ENCODE assay signal across 14 mouse cellular contexts in the genomic region with DNA sequence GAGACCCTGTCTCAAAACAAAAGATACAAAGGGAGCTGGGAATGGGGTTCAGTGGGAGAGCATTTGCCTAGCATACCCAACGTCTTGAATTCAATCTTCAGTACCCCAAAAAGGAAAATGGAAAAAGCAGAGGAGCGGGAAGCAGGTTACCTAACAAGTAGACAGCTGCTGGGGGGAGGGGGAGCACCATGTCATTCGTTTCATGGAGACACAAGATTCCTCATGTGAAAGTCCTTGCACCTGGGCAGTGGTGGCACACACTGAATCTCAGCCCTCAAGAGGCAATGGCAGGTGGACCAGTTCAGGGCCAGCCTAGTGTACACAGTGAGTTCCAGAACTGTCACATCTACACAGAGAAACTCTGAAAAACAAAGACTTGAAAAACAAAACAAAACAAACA. TPM values are rescaled to one million over a fixed set of nuclear protein-coding genes. Genes with fewer than 3 reads are reported as not detected.
DNase-seq lines count a peak whose midpoint lies in the region; ATAC-seq and TF ChIP-seq lines count a peak whose summit lies in the region.
"Had no signal": no experiment of that assay in that cellular context is flagged by ENCODE, and none has a peak within 500 bp of the region (broad histone marks: within the 10 kb centered on the region; RNA-seq: fewer than 3 reads in every experiment).

No protein-coding gene starts in this region.

- no peak overlapping the region for H3K9ac ChIP-seq in hindbrain, embryonic 12.5 days
- no peak overlapping the region for H3K9ac ChIP-seq in midbrain, embryonic 13.5 days (replicated peaks)
- H3K9ac ChIP-seq in midbrain, postnatal 0 days (replicated peaks; ENCODE audit: low read length, poor library complexity, severe bottlenecking) = no peak overlapping the region
- H3K9ac ChIP-seq in forebrain, embryonic 15.5 days (replicated peaks) = no peak overlapping the region
- no peak overlapping the region for H3K9ac ChIP-seq in neural tube, embryonic 13.5 days

- H3K4me3 ChIP-seq in hindbrain, embryonic 10.5 days = peak overlapping the region; percentile 98
- H3K4me3 ChIP-seq in hindbrain, embryonic 12.5 days = no peak overlapping the region
- 0 out of 2 replicates have a peak overlapping the region, but pooled peaks have one; percentile 91 for H3K4me3 ChIP-seq in midbrain, embryonic 13.5 days (replicated peaks)
- H3K4me3 ChIP-seq in midbrain, postnatal 0 days (ENCODE audit: low read depth, low read length) = no peak overlapping the region
- H3K4me3 ChIP-seq in forebrain, embryonic 15.5 days = peak overlapping the region; percentile 88; the same call in 1 of the 2 replicates
- H3K4me3 ChIP-seq in neural tube, embryonic 13.5 days = no peak overlapping the region

- 76% methylated on average over 3 of the region's 3 CpGs for WGBS in hindbrain, embryonic 10.5 days
- 70% methylated on average over 3 of the region's 3 CpGs for WGBS in hindbrain, embryonic 12.5 days
- WGBS in midbrain, embryonic 13.5 days = 69% methylated on average over 3 of the region's 3 CpGs
- 59% methylated on average over 3 of the region's 3 CpGs for WGBS in midbrain, postnatal 0 days
- 67% methylated on average over 3 of the region's 3 CpGs for WGBS in forebrain, embryonic 15.5 days
- 70% methylated on average over 3 of the region's 3 CpGs for WGBS in neural tube, embryonic 13.5 days

- H3K9me3 ChIP-seq in hindbrain, embryonic 10.5 days = no peaks in the 10 kb centered on the region
- H3K9me3 ChIP-seq in hindbrain, embryonic 12.5 days (replicated peaks) = no peaks in the 10 kb centered on the region
- H3K9me3 ChIP-seq in midbrain, embryonic 13.5 days = no peaks in the 10 kb centered on the region
- no peaks in the 10 kb centered on the region for H3K9me3 ChIP-seq in midbrain, postnatal 0 days (ENCODE audit: low read length)
- no peaks in the 10 kb centered on the region for H3K9me3 ChIP-seq in forebrain, embryonic 15.5 days
- H3K9me3 ChIP-seq in neural tube, embryonic 13.5 days = no peaks in the 10 kb centered on the region
- H3K9me3 ChIP-seq: G1E had no signal

- ATAC-seq in hindbrain, embryonic 12.5 days (ENCODE audit: low FRiP score) = no peak
- no peak for ATAC-seq in midbrain, embryonic 13.5 days
- ATAC-seq in midbrain, postnatal 0 days (ENCODE audit: low FRiP score) = no peak
- ATAC-seq in forebrain, embryonic 15.5 days (replicated peaks) = no peak
- no peak for ATAC-seq in neural tube, embryonic 13.5 days (ENCODE audit: low read depth)

- H3K4me2 ChIP-seq in hindbrain, embryonic 12.5 days (replicated peaks) = no peak overlapping the region; the same call in 1 of the 2 replicates
- H3K4me2 ChIP-seq in midbrain, embryonic 13.5 days (replicated peaks) = peak overlapping the region; percentile 86; the same call in 1 of the 2 replicates
- H3K4me2 ChIP-seq in midbrain, postnatal 0 days (ENCODE audit: low read depth, low read length, poor library complexity, severe bottlenecking) = no peak overlapping the region
- H3K4me2 ChIP-seq in forebrain, embryonic 15.5 days (replicated peaks) = no peak overlapping the region
- H3K4me2 ChIP-seq in neural tube, embryonic 13.5 days = peak overlapping the region; percentile 89

- no peak for DNase-seq in hindbrain, embryonic 10.5 days (ENCODE audit: low spot score)
- no peak for DNase-seq in midbrain, postnatal 0 days (ENCODE audit: low spot score)
- no peak for DNase-seq in layer of hippocampus, adult 9-11 months
- no peak for DNase-seq in embryo, embryonic 11 days
- DNase-seq: adrenal gland, adult 2 months; heart, adult 18-20 months; lung, postnatal 14 days; retina, postnatal 1 day had no signal

- peaks cover 6% of the 10 kb centered on the region; the same call in 1 of the 2 replicates for H3K36me3 ChIP-seq in hindbrain, embryonic 10.5 days
- H3K36me3 ChIP-seq in hindbrain, embryonic 12.5 days = no peaks in the 10 kb centered on the region
- H3K36me3 ChIP-seq in midbrain, embryonic 13.5 days = no peaks in the 10 kb centered on the region
- no peaks in the 10 kb centered on the region for H3K36me3 ChIP-seq in midbrain, postnatal 0 days (ENCODE audit: insufficient read depth, low read length)
- H3K36me3 ChIP-seq in forebrain, embryonic 15.5 days = no peaks in the 10 kb centered on the region
- H3K36me3 ChIP-seq in neural tube, embryonic 13.5 days = no peaks in the 10 kb centered on the region

- H3K27ac ChIP-seq in hindbrain, embryonic 10.5 days = no peak overlapping the region
- H3K27ac ChIP-seq in hindbrain, embryonic 12.5 days = no peak overlapping the region
- H3K27ac ChIP-seq in midbrain, embryonic 13.5 days = no peak overlapping the region
- no peak overlapping the region for H3K27ac ChIP-seq in midbrain, postnatal 0 days (ENCODE audit: low read depth, low read length)
- no peak overlapping the region for H3K27ac ChIP-seq in forebrain, embryonic 15.5 days (replicated peaks)
- no peak overlapping the region for H3K27ac ChIP-seq in neural tube, embryonic 13.5 days (replicated peaks)

- H3K4me1 ChIP-seq in hindbrain, embryonic 10.5 days (replicated peaks) = peaks cover 23% of the 10 kb centered on the region
- H3K4me1 ChIP-seq in hindbrain, embryonic 12.5 days = peaks cover 10% of the 10 kb centered on the region; the same call in 1 of the 2 replicates
- peaks cover 16% of the 10 kb centered on the region for H3K4me1 ChIP-seq in midbrain, embryonic 13.5 days (replicated peaks)
- H3K4me1 ChIP-seq in midbrain, postnatal 0 days (ENCODE audit: insufficient read depth, low read length) = no peaks in the 10 kb centered on the region
- H3K4me1 ChIP-seq in forebrain, embryonic 15.5 days = peaks cover 15% of the 10 kb centered on the region
- peaks cover 12% of the 10 kb centered on the region for H3K4me1 ChIP-seq in neural tube, embryonic 13.5 days (replicated peaks)

- TF ChIP-seq CTCF in midbrain, postnatal 0 days (IDR thresholded peaks at IDR 0.05) = no peak

- peaks cover 23% of the 10 kb centered on the region for H3K27me3 ChIP-seq in hindbrain, embryonic 10.5 days (ENCODE audit: insufficient read depth, poor library complexity, severe bottlenecking)
- peaks cover 16% of the 10 kb centered on the region for H3K27me3 ChIP-seq in hindbrain, embryonic 12.5 days
- H3K27me3 ChIP-seq in midbrain, embryonic 13.5 days = peaks cover 15% of the 10 kb centered on the region; the same call in 1 of the 2 replicates
- H3K27me3 ChIP-seq in midbrain, postnatal 0 days (ENCODE audit: insufficient read depth, low read length) = no peaks in the 10 kb centered on the region
- peaks cover 7% of the 10 kb centered on the region; the same call in 1 of the 2 replicates for H3K27me3 ChIP-seq in forebrain, embryonic 15.5 days
- peaks cover 19% of the 10 kb centered on the region for H3K27me3 ChIP-seq in neural tube, embryonic 13.5 days

RNA-seq across cellular contexts. Expression of gene Ccsap, which starts 2.6 kb away (rescaled TPM):
- 7.3 and 8.4 TPM in 2 replicates for polyA plus RNA-seq in hindbrain, embryonic 10.5 days (2016; fragmentation: Nextera tagmentation; extraction: Ambion mirVana)
- 6.8 and 8.0 TPM in 2 replicates for polyA plus RNA-seq in hindbrain, embryonic 12.5 days (2016; fragmentation: Nextera tagmentation; extraction: Ambion mirVana)
- 4.0 and 5.1 TPM in 2 replicates for polyA plus RNA-seq in midbrain, embryonic 13.5 days (2015; fragmentation: Nextera tagmentation; extraction: Ambion mirVana)
- 9.9 and 16.3 TPM in 2 replicates for total RNA-seq in midbrain, postnatal 0 days (2014; rRNA removed)
- polyA plus RNA-seq in midbrain, postnatal 0 days (2015; fragmentation: Nextera tagmentation; extraction: Ambion mirVana) = 5.2 and 5.5 TPM in 2 replicates
- polyA plus RNA-seq in forebrain, embryonic 15.5 days (2015; fragmentation: Nextera tagmentation; extraction: Ambion mirVana) = 8.2 and 8.3 TPM in 2 replicates
- 4.5 and 4.6 TPM in 2 replicates for polyA plus RNA-seq in neural tube, embryonic 13.5 days (2015; fragmentation: Nextera tagmentation; extraction: Ambion mirVana)

RNA-seq across cellular contexts. Expression of gene Acta1, which starts 37.2 kb away (rescaled TPM):
- polyA plus RNA-seq in hindbrain, embryonic 10.5 days (2016; fragmentation: Nextera tagmentation; extraction: Ambion mirVana) = 0.48 and 1.3 TPM in 2 replicates
- polyA plus RNA-seq in hindbrain, embryonic 12.5 days (2016; fragmentation: Nextera tagmentation; extraction: Ambion mirVana) = 9.8 and 47.5 TPM in 2 replicates
- 2.3 and 3.1 TPM in 2 replicates for polyA plus RNA-seq in midbrain, embryonic 13.5 days (2015; fragmentation: Nextera tagmentation; extraction: Ambion mirVana)
- 12.3 and 22.7 TPM in 2 replicates for total RNA-seq in midbrain, postnatal 0 days (2014; rRNA removed)
- 18.9 and 19.5 TPM in 2 replicates for polyA plus RNA-seq in midbrain, postnatal 0 days (2015; fragmentation: Nextera tagmentation; extraction: Ambion mirVana)
- polyA plus RNA-seq in forebrain, embryonic 15.5 days (2015; fragmentation: Nextera tagmentation; extraction: Ambion mirVana) = 3.8 and 7.0 TPM in 2 replicates
- polyA plus RNA-seq in neural tube, embryonic 13.5 days (2015; fragmentation: Nextera tagmentation; extraction: Ambion mirVana) = 26.0 and 60.5 TPM in 2 replicates
- total RNA-seq: G1E; megakaryocyte-erythroid progenitor cell, adult 5-6 weeks had no signal

RNA-seq across cellular contexts. Expression of gene Rab4a, which starts 51.6 kb away (rescaled TPM):
- 66.4 and 76.6 TPM in 2 replicates for polyA plus RNA-seq in hindbrain, embryonic 10.5 days (2016; fragmentation: Nextera tagmentation; extraction: Ambion mirVana)
- 61.0 and 61.2 TPM in 2 replicates for polyA plus RNA-seq in hindbrain, embryonic 12.5 days (2016; fragmentation: Nextera tagmentation; extraction: Ambion mirVana)
- 64.0 and 65.7 TPM in 2 replicates for polyA plus RNA-seq in midbrain, embryonic 13.5 days (2015; fragmentation: Nextera tagmentation; extraction: Ambion mirVana)
- total RNA-seq in midbrain, postnatal 0 days (2014; rRNA removed) = 54.2 and 59.8 TPM in 2 replicates
- polyA plus RNA-seq in midbrain, postnatal 0 days (2015; fragmentation: Nextera tagmentation; extraction: Ambion mirVana) = 97.7 and 101 TPM in 2 replicates
- 78.2 and 78.5 TPM in 2 replicates for polyA plus RNA-seq in forebrain, embryonic 15.5 days (2015; fragmentation: Nextera tagmentation; extraction: Ambion mirVana)
- polyA plus RNA-seq in neural tube, embryonic 13.5 days (2015; fragmentation: Nextera tagmentation; extraction: Ambion mirVana) = 78.6 and 89.6 TPM in 2 replicates

Comparison
In these comparisons a context has a peak if more than half of its experiments do, and no peak if none do; other contexts are left out.
1. H3K4me3 ChIP-seq: peak in hindbrain, embryonic 10.5 days (single experiment), midbrain, embryonic 13.5 days (single experiment) and forebrain, embryonic 15.5 days (single experiment); none in hindbrain, embryonic 12.5 days (single experiment), midbrain, postnatal 0 days (single experiment) and neural tube, embryonic 13.5 days (single experiment).
2. H3K4me2 ChIP-seq: peak in midbrain, embryonic 13.5 days (single experiment) and neural tube, embryonic 13.5 days (single experiment); none in hindbrain, embryonic 12.5 days (single experiment), midbrain, postnatal 0 days (single experiment) and forebrain, embryonic 15.5 days (single experiment).